Mouse (Mus musculus): ENCODE results near the gene Thyn1. TPM values are rescaled to one million over a fixed set of nuclear protein-coding genes. Genes with fewer than 3 reads are reported as not detected.
A peak's percentile ranks its signal among the peaks of the same experiment; 100 is the strongest.

Gene Thyn1
- polyA plus RNA-seq, 1 experiment: 26.4 TPM

- peak; percentile 75 for DNase-seq (ENCODE audit: low read depth)
These were observed 30.6 kb downstream of the Thyn1 start, which contains the start of the genes Vps26b and Ncapd3 for GRCm38 (mm10) chr9:27029828-27030762. Gene Vps26b (minus strand): TSS chr9:27030065. Gene Ncapd3 (plus strand): TSS chr9:27030175.

- no peak for DNase-seq (ENCODE audit: low read depth)
These were observed 31.2 kb downstream of the Thyn1 start for GRCm38 (mm10) chr9:27030763-27031100.

- no peak for DNase-seq (ENCODE audit: low read depth)
These were observed 44.4 kb downstream of the Thyn1 start for GRCm38 (mm10) chr9:27043892-27044291.

GRCm38 (mm10) chr9:27049492-27049891 is 50.0 kb downstream of the Thyn1 start:
- no peak for DNase-seq (ENCODE audit: low read depth)

Other genes starting within 250 kb of the Thyn1 start
- gene Glb1l2, start 193.2 kb upstream of the Thyn1 start, polyA plus RNA-seq (2012; rRNA removed): 694 and 811 TPM in 2 replicates
- 109 and 164 TPM in 2 replicates for gene Glb1l3, start 138.8 kb upstream of the Thyn1 start, polyA plus RNA-seq (2012; rRNA removed)
- 249 and 390 TPM in 2 replicates for gene Gm1110, start 76.6 kb upstream of the Thyn1 start, polyA plus RNA-seq (2012; rRNA removed)
- 57.4 and 69.7 TPM in 2 replicates for gene Acad8, start 144 bp upstream of the Thyn1 start, polyA plus RNA-seq (2012; rRNA removed)
- 39.5 and 46.3 TPM in 2 replicates for gene Vps26b, start 30.4 kb downstream of the Thyn1 start, polyA plus RNA-seq (2012; rRNA removed)
- 15.2 and 16.6 TPM in 2 replicates for gene Ncapd3, start 30.5 kb downstream of the Thyn1 start, polyA plus RNA-seq (2012; rRNA removed)
- 14.9 and 16.2 TPM in 2 replicates for gene Jam3, start 155.7 kb downstream of the Thyn1 start, polyA plus RNA-seq (2012; rRNA removed)